Mouse (Mus musculus) spleen, adult 12 weeks (tissue): ENCODE measurements around the gene Btrc.

Source experiments
- DNase-seq: peaks from one replicate; pipeline ENCODE4 v3.0.0; 2022; ENCODE audit warnings: low spot score

The Btrc gene

GRCm38 (mm10) chr19:45574941-45575631 is 211.6 kb downstream of the Btrc start:
- DNase-seq, result no peak

GRCm38 (mm10) chr19:45575632-45576001 is 212.1 kb downstream of the Btrc start:
- DNase-seq, result no peak

DNA sequence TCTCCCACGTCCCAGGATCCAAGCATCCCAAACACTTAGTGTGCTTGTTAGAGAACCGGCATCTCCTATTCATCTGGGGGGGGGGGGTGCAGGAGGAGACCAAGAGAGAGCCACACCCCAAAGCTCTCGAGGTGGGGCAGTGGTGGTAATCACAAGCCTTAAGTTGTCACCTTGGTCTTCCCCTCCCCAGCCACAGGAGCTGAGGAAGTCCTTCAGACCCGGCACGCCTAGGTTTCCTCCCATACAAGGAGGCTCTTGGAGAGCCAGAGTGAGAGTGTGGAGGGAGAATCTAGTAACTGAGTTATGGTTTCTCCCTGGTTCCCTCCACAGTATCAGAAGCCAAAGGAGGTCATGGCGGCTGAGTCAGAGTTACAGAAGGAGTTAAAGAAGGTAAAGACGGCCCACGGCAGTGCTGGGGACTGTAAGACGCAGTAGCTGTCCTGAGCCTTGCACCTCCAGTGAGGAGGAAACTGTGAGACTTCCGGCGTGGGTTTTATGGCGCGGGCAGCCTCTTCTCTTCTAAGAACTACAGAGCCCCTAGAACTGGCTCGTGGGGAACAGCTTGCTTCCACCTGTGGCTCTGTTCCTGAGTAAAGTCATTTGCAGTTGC is 213.7 kb downstream of the Btrc start:
- no peak for DNase-seq

GRCm38 (mm10) chr19:45578976-45579375 is 215.4 kb downstream of the Btrc start:
- DNase-seq, result no peak

- no peak for DNase-seq
Measured at GRCm38 (mm10) chr19:45579416-45579815, 215.9 kb downstream of the Btrc start.
